In genomic region chr7:73143902-73144301, GRCm38 (mm10) we compare ENCODE assay signal across 20 mouse cellular contexts.
DNase-seq lines count a peak whose midpoint lies in the region; ATAC-seq lines count a peak whose summit lies in the region.
"Had no signal": no experiment of that assay in that cellular context is flagged by ENCODE, and none has a peak within 500 bp of the region (broad histone marks: within the 10 kb centered on the region; RNA-seq: fewer than 3 reads in every experiment).

No protein-coding gene starts in this region.

- no peak for DNase-seq in hindbrain, embryonic 10.5 days (ENCODE audit: low spot score)
- no peak for DNase-seq in hindbrain, embryonic 14.5 days (ENCODE audit: low spot score)
- no peak for DNase-seq in midbrain, embryonic 14.5 days
- DNase-seq in spleen, adult 12 weeks (ENCODE audit: low spot score), result no peak
- no peak for DNase-seq in gastrocnemius, postnatal 25 days
- DNase-seq: adrenal gland, postnatal 36 days; cerebellum, adult 8-10 months; gastrocnemius, adult 2 months; heart, postnatal 36 days; kidney, postnatal 4 days; layer of hippocampus, adult 9-11 months; retina, postnatal 1 day had no signal

- no peak overlapping the region for H3K4me2 ChIP-seq in hindbrain, embryonic 14.5 days (replicated peaks)
- no peak overlapping the region for H3K4me2 ChIP-seq in midbrain, embryonic 14.5 days (ENCODE audit: low read length)
- H3K4me2 ChIP-seq in midbrain, embryonic 13.5 days (replicated peaks), result no peak overlapping the region
- H3K4me2 ChIP-seq in forebrain, embryonic 13.5 days, result no peak overlapping the region
- H3K4me2 ChIP-seq: heart, embryonic 13.5 days; intestine, embryonic 15.5 days; limb, embryonic 13.5 days; lung, embryonic 15.5 days had no signal

- no peaks in the 10 kb centered on the region for H3K9me3 ChIP-seq in hindbrain, embryonic 10.5 days
- H3K9me3 ChIP-seq in hindbrain, embryonic 14.5 days (ENCODE audit: control insufficient read depth, low read length), result no peaks in the 10 kb centered on the region
- no peaks in the 10 kb centered on the region for H3K9me3 ChIP-seq in midbrain, embryonic 14.5 days (ENCODE audit: control insufficient read depth, low read length)
- H3K9me3 ChIP-seq in midbrain, embryonic 13.5 days, result no peaks in the 10 kb centered on the region
- no peaks in the 10 kb centered on the region for H3K9me3 ChIP-seq in forebrain, embryonic 13.5 days (replicated peaks)
- H3K9me3 ChIP-seq: heart, embryonic 13.5 days; intestine, embryonic 15.5 days; limb, embryonic 13.5 days; lung, embryonic 15.5 days had no signal

- WGBS in hindbrain, embryonic 10.5 days, result 81% methylated on average over 11 of the region's 11 CpGs
- WGBS in hindbrain, embryonic 14.5 days, result 74% methylated on average over 11 of the region's 11 CpGs
- WGBS in midbrain, embryonic 14.5 days, result 78% methylated on average over 11 of the region's 11 CpGs
- WGBS in midbrain, embryonic 13.5 days, result 79% methylated on average over 11 of the region's 11 CpGs
- WGBS in forebrain, embryonic 13.5 days, result 67% methylated on average over 11 of the region's 11 CpGs

- peak overlapping the region; percentile 87 for H3K27ac ChIP-seq in hindbrain, embryonic 10.5 days
- no peak overlapping the region for H3K27ac ChIP-seq in hindbrain, embryonic 14.5 days
- 0 out of 2 replicates have a peak overlapping the region, but pooled peaks have one; percentile 13 for H3K27ac ChIP-seq in midbrain, embryonic 14.5 days (replicated peaks; ENCODE audit: low read depth, low read length)
- H3K27ac ChIP-seq in midbrain, embryonic 13.5 days, result no peak overlapping the region
- H3K27ac ChIP-seq in forebrain, embryonic 13.5 days, result peak overlapping the region; percentile 48
- H3K27ac ChIP-seq: gastrocnemius, adult 2 months; heart, embryonic 13.5 days; intestine, embryonic 15.5 days; limb, embryonic 13.5 days; liver, embryonic 14.5 days; lung, embryonic 15.5 days; stomach, postnatal 0 days had no signal

- H3K9ac ChIP-seq in hindbrain, embryonic 14.5 days, result no peak overlapping the region
- no peak overlapping the region for H3K9ac ChIP-seq in midbrain, embryonic 14.5 days (replicated peaks; ENCODE audit: low read length)
- H3K9ac ChIP-seq in midbrain, embryonic 13.5 days (replicated peaks), result no peak overlapping the region
- H3K9ac ChIP-seq in forebrain, embryonic 13.5 days, result no peak overlapping the region
- H3K9ac ChIP-seq: heart, embryonic 13.5 days; intestine, embryonic 15.5 days; limb, embryonic 13.5 days; liver, embryonic 14.5 days; lung, embryonic 15.5 days had no signal

- H3K4me1 ChIP-seq in hindbrain, embryonic 10.5 days (replicated peaks), result peaks cover 72% of the 10 kb centered on the region
- H3K4me1 ChIP-seq in hindbrain, embryonic 14.5 days (replicated peaks; ENCODE audit: control insufficient read depth, insufficient read depth, low read length), result peaks cover 21% of the 10 kb centered on the region
- peaks cover 24% of the 10 kb centered on the region for H3K4me1 ChIP-seq in midbrain, embryonic 14.5 days (ENCODE audit: control insufficient read depth, insufficient read depth, low read length)
- peaks cover 32% of the 10 kb centered on the region for H3K4me1 ChIP-seq in midbrain, embryonic 13.5 days (replicated peaks)
- peaks cover 56% of the 10 kb centered on the region for H3K4me1 ChIP-seq in forebrain, embryonic 13.5 days

- H3K36me3 ChIP-seq in hindbrain, embryonic 10.5 days, result no peaks in the 10 kb centered on the region
- H3K36me3 ChIP-seq in hindbrain, embryonic 14.5 days (replicated peaks; ENCODE audit: control insufficient read depth, insufficient read depth), result no peaks in the 10 kb centered on the region
- no peaks in the 10 kb centered on the region for H3K36me3 ChIP-seq in midbrain, embryonic 14.5 days (ENCODE audit: control insufficient read depth, insufficient read depth, low read length)
- H3K36me3 ChIP-seq in midbrain, embryonic 13.5 days, result no peaks in the 10 kb centered on the region
- H3K36me3 ChIP-seq in forebrain, embryonic 13.5 days (ENCODE audit: poor library complexity, severe bottlenecking), result no peaks in the 10 kb centered on the region
- H3K36me3 ChIP-seq: heart, embryonic 13.5 days; intestine, embryonic 15.5 days; limb, embryonic 13.5 days; lung, embryonic 15.5 days had no signal

- H3K4me3 ChIP-seq in hindbrain, embryonic 10.5 days, result no peak overlapping the region
- H3K4me3 ChIP-seq in hindbrain, embryonic 14.5 days (replicated peaks; ENCODE audit: low read length), result no peak overlapping the region
- no peak overlapping the region for H3K4me3 ChIP-seq in midbrain, embryonic 14.5 days (replicated peaks; ENCODE audit: low read depth, low read length)
- H3K4me3 ChIP-seq in midbrain, embryonic 13.5 days (replicated peaks), result no peak overlapping the region
- H3K4me3 ChIP-seq in forebrain, embryonic 13.5 days, result no peak overlapping the region
- H3K4me3 ChIP-seq: gastrocnemius, adult 2 months; heart, embryonic 13.5 days; intestine, embryonic 15.5 days; limb, embryonic 13.5 days; lung, embryonic 15.5 days had no signal

- no peak for ATAC-seq in hindbrain, embryonic 14.5 days (ENCODE audit: low FRiP score)
- no peak for ATAC-seq in midbrain, embryonic 14.5 days (ENCODE audit: low FRiP score, low TSS enrichment)
- no peak for ATAC-seq in midbrain, embryonic 13.5 days
- peak; percentile 46 for ATAC-seq in forebrain, embryonic 13.5 days
- ATAC-seq: intestine, embryonic 15.5 days had no signal

- peaks cover 3% of the 10 kb centered on the region; the same call in 1 of the 2 replicates for H3K27me3 ChIP-seq in hindbrain, embryonic 10.5 days (ENCODE audit: insufficient read depth, poor library complexity, severe bottlenecking)
- H3K27me3 ChIP-seq in hindbrain, embryonic 14.5 days (ENCODE audit: control insufficient read depth, insufficient read depth, low read length), result no peaks in the 10 kb centered on the region; the same call in 1 of the 2 replicates
- H3K27me3 ChIP-seq in midbrain, embryonic 14.5 days (ENCODE audit: control insufficient read depth, insufficient read depth, low read length), result no peaks in the 10 kb centered on the region
- H3K27me3 ChIP-seq in midbrain, embryonic 13.5 days, result no peaks in the 10 kb centered on the region
- H3K27me3 ChIP-seq in forebrain, embryonic 13.5 days, result no peaks in the 10 kb centered on the region
- H3K27me3 ChIP-seq: intestine, embryonic 15.5 days; lung, embryonic 15.5 days had no signal

Comparison
In these comparisons a context has a peak if more than half of its experiments do, and no peak if none do; other contexts are left out.
1. H3K27ac ChIP-seq: peak in hindbrain, embryonic 10.5 days (single experiment), midbrain, embryonic 14.5 days (single experiment) and forebrain, embryonic 13.5 days (single experiment); none in hindbrain, embryonic 14.5 days (single experiment) and midbrain, embryonic 13.5 days (single experiment).